Mouse (Mus musculus): Measurements from ENCODE around the gene Rela. TPM values are rescaled to one million over a fixed set of nuclear protein-coding genes. Genes with fewer than 3 reads are reported as not detected.

Gene Rela
- polyA plus RNA-seq, 1 experiment from 2014 or later: 28.7 TPM

DNA sequence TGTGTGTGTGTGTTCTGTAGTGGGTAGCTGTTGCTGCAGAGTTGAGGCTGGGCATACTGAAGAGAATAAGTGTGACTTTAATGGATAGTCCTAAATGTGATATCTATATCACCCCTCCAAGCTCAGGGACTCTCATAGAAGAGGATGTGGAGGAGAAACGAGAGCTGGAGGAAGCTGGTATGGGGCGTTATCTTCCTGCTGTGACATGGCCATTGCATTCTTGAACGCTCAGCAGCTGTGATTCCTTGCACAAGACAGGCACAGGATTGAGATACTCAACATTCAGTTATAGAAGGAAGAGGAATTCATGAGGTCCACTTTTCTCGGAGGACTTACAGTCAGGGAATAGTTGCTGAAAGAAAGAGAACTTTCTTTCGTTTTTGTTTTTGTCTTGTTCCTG is 15.4 kb upstream of the Rela start:
- H3K27ac ChIP-seq (replicated peaks): no peak overlapping the region
- TF ChIP-seq CTCF (IDR thresholded peaks at IDR 0.05; ENCODE audit: low read depth): no peak
- TF ChIP-seq EP300 (optimal IDR thresholded peaks at IDR 0.05): no peak
- no peak for DNase-seq (ENCODE audit: low spot score)
- H3K4me1 ChIP-seq (replicated peaks; ENCODE audit: control insufficient read depth, insufficient read depth): no peaks in the 10 kb centered on the region
- H3K4me3 ChIP-seq (ENCODE audit: low read depth, low read length): no peak overlapping the region
- no peak overlapping the region for H3K4me2 ChIP-seq (replicated peaks; ENCODE audit: low read depth)
- H3K9me3 ChIP-seq (ENCODE audit: control insufficient read depth, low read length): no peaks in the 10 kb centered on the region
- no peaks in the 10 kb centered on the region for H3K36me3 ChIP-seq (ENCODE audit: control insufficient read depth, insufficient read depth, low read length)
- no peak overlapping the region for H3K9ac ChIP-seq (ENCODE audit: low read length)
- WGBS: 74% methylated on average over 5 of the region's 5 CpGs
- no peaks in the 10 kb centered on the region for H3K27me3 ChIP-seq (ENCODE audit: control insufficient read depth, insufficient read depth, low read length)
- no peak for ATAC-seq (ENCODE audit: low FRiP score, low TSS enrichment)

DNA sequence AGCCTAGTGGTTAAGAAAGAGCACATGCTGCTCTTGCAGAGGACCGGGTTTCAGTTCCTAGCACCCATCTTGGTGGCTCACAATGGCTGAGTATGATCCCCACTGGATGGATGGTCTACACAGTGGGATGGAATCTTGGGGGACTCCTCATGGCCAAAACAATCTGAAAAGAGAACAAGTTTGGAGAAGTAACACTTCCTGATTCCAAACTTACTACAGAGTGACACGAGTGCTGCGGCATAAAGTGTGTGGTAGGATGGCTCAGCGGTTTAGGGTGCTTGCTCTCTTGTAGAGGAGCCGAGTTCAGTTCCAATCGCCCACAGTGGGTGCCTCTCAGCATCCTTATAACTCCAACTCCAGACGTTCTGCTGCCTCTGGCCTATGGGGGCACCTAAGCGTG is 12.0 kb upstream of the Rela start:
- Histone ChIP-seq H3K27me3 (ENCODE audit: control insufficient read depth, insufficient read depth, low read length) (no peaks in the 10 kb centered on the region), H3K4me1 (replicated peaks; ENCODE audit: control insufficient read depth, insufficient read depth) (no peaks in the 10 kb centered on the region), H3K27ac (replicated peaks) (no peak overlapping the region), H3K4me2 (replicated peaks; ENCODE audit: low read depth) (no peak overlapping the region), H3K36me3 (ENCODE audit: control insufficient read depth, insufficient read depth, low read length) (no peaks in the 10 kb centered on the region), H3K4me3 (ENCODE audit: low read depth, low read length) (no peak overlapping the region), H3K9ac (ENCODE audit: low read length) (no peak overlapping the region), H3K9me3 (ENCODE audit: control insufficient read depth, low read length) (no peaks in the 10 kb centered on the region)
- DNase-seq (ENCODE audit: low spot score) (no peak), ATAC-seq (ENCODE audit: low FRiP score, low TSS enrichment) (no peak)
- 88% methylated on average over 8 of the region's 8 CpGs for WGBS
- no peak for TF ChIP-seq CTCF (IDR thresholded peaks at IDR 0.05; ENCODE audit: low read depth)
- TF ChIP-seq EP300 (optimal IDR thresholded peaks at IDR 0.05): no peak

DNA sequence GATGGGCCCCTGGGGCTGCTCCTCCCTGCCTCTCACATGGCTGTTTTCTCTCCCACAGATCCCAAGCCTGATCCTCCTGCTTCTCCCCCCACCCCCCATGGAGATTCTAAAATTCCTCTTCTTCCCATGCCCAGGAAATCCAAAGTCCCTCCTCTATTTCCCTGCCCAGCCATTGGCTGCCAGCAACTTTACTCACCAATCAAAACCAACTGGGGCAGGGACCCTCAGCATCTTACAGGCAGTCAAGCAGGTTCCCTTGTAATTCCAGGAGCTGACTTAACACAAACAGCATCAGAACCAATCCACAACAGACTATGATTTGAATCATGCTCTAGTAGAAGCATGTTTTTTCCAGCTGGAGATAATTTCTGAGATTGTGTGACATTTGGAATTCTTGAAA is 7.4 kb upstream of the Rela start:
- H3K4me1 ChIP-seq (replicated peaks; ENCODE audit: control insufficient read depth, insufficient read depth): no peaks in the 10 kb centered on the region
- H3K36me3 ChIP-seq (ENCODE audit: control insufficient read depth, insufficient read depth, low read length): no peaks in the 10 kb centered on the region
- no peak for DNase-seq (ENCODE audit: low spot score)
- no peak overlapping the region for H3K4me2 ChIP-seq (replicated peaks; ENCODE audit: low read depth)
- TF ChIP-seq EP300 (optimal IDR thresholded peaks at IDR 0.05) (no peak), CTCF (IDR thresholded peaks at IDR 0.05; ENCODE audit: low read depth) (no peak)
- H3K27me3 ChIP-seq (ENCODE audit: control insufficient read depth, insufficient read depth, low read length): no peaks in the 10 kb centered on the region
- ATAC-seq (ENCODE audit: low FRiP score, low TSS enrichment): no peak
- no peak overlapping the region for H3K27ac ChIP-seq (replicated peaks)
- no peak overlapping the region for H3K4me3 ChIP-seq (ENCODE audit: low read depth, low read length)
- H3K9ac ChIP-seq (ENCODE audit: low read length): no peak overlapping the region
- H3K9me3 ChIP-seq (ENCODE audit: control insufficient read depth, low read length): no peaks in the 10 kb centered on the region

DNA sequence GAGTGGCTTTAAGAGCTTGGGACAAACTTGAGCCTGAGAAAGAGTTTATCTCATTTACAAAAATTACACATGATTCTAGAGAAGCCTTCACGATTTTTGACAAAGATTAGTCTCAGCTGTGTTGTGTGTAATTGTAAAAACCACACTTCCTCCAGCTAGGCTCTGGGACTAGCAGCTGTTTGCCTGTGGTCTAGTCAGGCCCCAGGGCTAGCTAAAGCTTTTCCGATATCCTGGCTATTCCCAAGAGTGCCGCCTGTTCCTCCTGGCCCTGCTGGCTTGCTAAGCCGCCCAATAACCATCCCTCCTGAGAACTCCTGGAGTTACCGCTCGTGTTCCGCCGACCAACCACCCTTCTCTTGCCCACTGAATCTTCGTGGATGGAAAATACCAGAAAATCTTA is 5.2 kb upstream of the Rela start:
- H3K36me3 ChIP-seq (ENCODE audit: control insufficient read depth, insufficient read depth, low read length): no peaks in the 10 kb centered on the region
- WGBS: 75% methylated on average over 9 of the region's 9 CpGs
- H3K27me3 ChIP-seq (ENCODE audit: control insufficient read depth, insufficient read depth, low read length): no peaks in the 10 kb centered on the region
- DNase-seq (ENCODE audit: low spot score): no peak
- H3K27ac ChIP-seq (replicated peaks): no peak overlapping the region
- H3K4me1 ChIP-seq (replicated peaks; ENCODE audit: control insufficient read depth, insufficient read depth): peaks cover 5% of the 10 kb centered on the region; the same call in 1 of the 2 replicates
- H3K9me3 ChIP-seq (ENCODE audit: control insufficient read depth, low read length): no peaks in the 10 kb centered on the region
- H3K4me2 ChIP-seq (replicated peaks; ENCODE audit: low read depth): no peak overlapping the region
- no peak overlapping the region for H3K4me3 ChIP-seq (ENCODE audit: low read depth, low read length)
- TF ChIP-seq EP300 (optimal IDR thresholded peaks at IDR 0.05): no peak
- H3K9ac ChIP-seq (ENCODE audit: low read length): no peak overlapping the region
- ATAC-seq (ENCODE audit: low FRiP score, low TSS enrichment): no peak

DNA sequence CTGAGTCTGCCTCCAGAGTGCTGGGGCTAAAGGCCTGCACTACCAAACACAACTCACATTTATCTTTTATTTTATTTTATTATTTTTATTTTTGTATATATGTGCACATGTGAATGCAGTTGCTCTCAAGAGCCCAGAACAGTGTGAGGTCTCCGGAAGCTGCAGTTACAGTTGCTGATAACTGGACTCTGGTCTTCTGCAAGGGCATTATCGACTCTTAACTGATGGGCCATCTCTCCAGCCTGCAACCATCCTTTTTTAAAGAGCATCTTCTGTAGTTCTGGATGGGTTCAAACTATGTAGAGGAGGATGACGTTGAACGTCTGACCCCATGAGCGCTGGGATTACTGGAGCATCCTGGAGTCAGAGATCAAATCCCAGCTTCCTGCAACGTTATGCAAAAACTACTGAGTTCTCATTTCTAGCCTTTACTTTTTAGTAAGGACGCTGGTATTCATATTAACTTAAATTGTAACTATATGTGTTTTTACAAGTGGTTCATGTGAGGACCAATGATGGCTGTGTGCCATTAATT is 1.2 kb upstream of the Rela start:
- TF ChIP-seq EP300 (optimal IDR thresholded peaks at IDR 0.05) (no peak), CTCF (IDR thresholded peaks at IDR 0.05; ENCODE audit: low read depth) (no peak)
- 0 out of 2 replicates have a peak overlapping the region, but pooled peaks have one; percentile 96 for H3K27ac ChIP-seq (replicated peaks)
- H3K4me2 ChIP-seq (replicated peaks; ENCODE audit: low read depth): no peak overlapping the region; the same call in 1 of the 2 replicates
- peaks cover 5% of the 10 kb centered on the region for H3K4me1 ChIP-seq (replicated peaks; ENCODE audit: control insufficient read depth, insufficient read depth)
- peaks cover 17% of the 10 kb centered on the region for H3K36me3 ChIP-seq (ENCODE audit: control insufficient read depth, insufficient read depth, low read length)
- H3K9me3 ChIP-seq (ENCODE audit: control insufficient read depth, low read length): no peaks in the 10 kb centered on the region
- H3K9ac ChIP-seq (ENCODE audit: low read length): 0 out of 2 replicates have a peak overlapping the region, but pooled peaks have one; percentile 93
- DNase-seq (ENCODE audit: low spot score) (no peak), ATAC-seq (ENCODE audit: low FRiP score, low TSS enrichment) (no peak)
- no peaks in the 10 kb centered on the region for H3K27me3 ChIP-seq (ENCODE audit: control insufficient read depth, insufficient read depth, low read length)
- H3K4me3 ChIP-seq (ENCODE audit: low read depth, low read length): no peak overlapping the region
- 65% methylated on average over 7 of the region's 7 CpGs for WGBS

DNA sequence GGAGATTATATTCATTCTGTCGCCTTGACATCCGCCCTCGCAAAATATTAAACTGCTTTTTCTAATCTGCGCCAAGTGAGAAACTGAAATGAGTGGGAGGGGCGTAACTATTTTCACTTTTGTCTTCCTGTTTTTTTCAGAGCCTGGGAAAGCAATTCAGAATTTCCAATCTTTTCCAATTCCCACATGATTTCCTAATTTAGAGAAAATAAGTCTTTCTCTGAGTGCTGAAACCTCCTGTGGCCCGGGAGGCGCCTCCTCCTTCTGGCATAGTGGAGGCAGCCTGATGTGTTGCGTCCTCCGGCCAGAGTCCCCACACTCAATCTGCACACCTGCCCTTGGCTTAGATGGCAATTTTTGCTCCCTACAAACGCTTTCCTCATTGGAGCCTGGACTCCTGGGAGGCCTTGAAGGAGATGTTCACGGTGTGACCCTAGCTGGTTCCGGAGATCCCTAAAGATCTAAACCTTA is 677 bp upstream of the Rela start:
- ATAC-seq (ENCODE audit: low FRiP score, low TSS enrichment) (no peak), DNase-seq (ENCODE audit: low spot score) (no peak)
- peak overlapping the region; percentile 94 for H3K4me2 ChIP-seq (replicated peaks; ENCODE audit: low read depth)
- peak overlapping the region; percentile 96 for H3K27ac ChIP-seq (replicated peaks)
- no peaks in the 10 kb centered on the region for H3K27me3 ChIP-seq (ENCODE audit: control insufficient read depth, insufficient read depth, low read length)
- H3K4me1 ChIP-seq (replicated peaks; ENCODE audit: control insufficient read depth, insufficient read depth): peaks cover 5% of the 10 kb centered on the region
- peak overlapping the region; percentile 93 for H3K9ac ChIP-seq (ENCODE audit: low read length)
- WGBS: 30% methylated on average over 12 of the region's 12 CpGs
- no peaks in the 10 kb centered on the region for H3K9me3 ChIP-seq (ENCODE audit: control insufficient read depth, low read length)
- H3K36me3 ChIP-seq (ENCODE audit: control insufficient read depth, insufficient read depth, low read length): peaks cover 21% of the 10 kb centered on the region
- TF ChIP-seq EP300 (optimal IDR thresholded peaks at IDR 0.05) (no peak), CTCF (IDR thresholded peaks at IDR 0.05; ENCODE audit: low read depth) (no peak)
- peak overlapping the region; percentile 85 for H3K4me3 ChIP-seq (ENCODE audit: low read depth, low read length)

All from stomach, postnatal 0 days (tissue).